ENCODE assay signal across 37 mouse cellular contexts in the genomic region with DNA sequence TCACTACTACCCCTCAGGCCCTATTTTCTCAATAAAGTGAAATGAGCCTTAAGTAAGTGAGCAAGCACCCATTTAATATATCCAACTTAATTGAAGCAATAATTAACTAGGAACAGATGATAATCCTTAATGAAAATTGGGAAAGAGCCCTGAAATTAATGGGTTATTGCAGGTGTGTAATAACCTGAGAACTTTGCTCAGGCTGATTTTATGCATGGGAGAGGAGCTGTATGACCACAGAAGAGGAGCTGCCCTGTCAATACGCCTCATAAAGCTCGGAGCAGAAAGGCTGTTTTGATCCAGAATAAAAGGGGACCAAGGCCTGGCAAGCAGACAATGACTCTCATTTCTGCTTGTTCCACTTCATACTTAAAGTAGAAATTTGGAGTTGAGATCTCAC. TPM values are rescaled to one million over a fixed set of nuclear protein-coding genes. Genes with fewer than 3 reads are reported as not detected.
"Had no signal": no experiment of that assay in that cellular context is flagged by ENCODE, and none has a peak within 500 bp of the region (broad histone marks: within the 10 kb centered on the region; RNA-seq: fewer than 3 reads in every experiment).

A gene (plus strand): TSS at position 301 of the 400 bp plus-strand sequence.

- DNase-seq: left cerebral cortex, postnatal 4 days; liver; liver, embryonic 13.5 days; liver, postnatal 0 days; lung, adult 18-20 months; lung, adult 2 months; lung, embryonic 14.5 days; lung, postnatal 10 days; lung, postnatal 14 days; lung, postnatal 36 days; lung, postnatal 4 days; midbrain, embryonic 14.5 days had no signal

- H3K27me3 ChIP-seq: limb, embryonic 12.5 days; limb, embryonic 13.5 days; limb, embryonic 15.5 days; liver, embryonic 12.5 days; liver, embryonic 13.5 days; liver, embryonic 15.5 days; lung, embryonic 15.5 days; midbrain, embryonic 12.5 days; midbrain, embryonic 13.5 days; midbrain, embryonic 15.5 days; neural tube, embryonic 12.5 days had no signal

- H3K4me1 ChIP-seq: limb, embryonic 10.5 days; limb, embryonic 12.5 days; limb, embryonic 13.5 days; limb, embryonic 15.5 days; liver, embryonic 12.5 days; liver, embryonic 13.5 days; liver, embryonic 15.5 days; lung, embryonic 15.5 days; megakaryocyte, embryonic 14.5 days; midbrain, embryonic 10.5 days; midbrain, embryonic 12.5 days; midbrain, embryonic 13.5 days; midbrain, embryonic 15.5 days; neural tube, embryonic 12.5 days had no signal

- H3K4me3 ChIP-seq: limb, embryonic 10.5 days; limb, embryonic 12.5 days; limb, embryonic 13.5 days; limb, embryonic 15.5 days; liver, embryonic 12.5 days; liver, embryonic 13.5 days; liver, embryonic 15.5 days; lung, embryonic 15.5 days; megakaryocyte, embryonic 14.5 days; midbrain, embryonic 10.5 days; midbrain, embryonic 12.5 days; midbrain, embryonic 13.5 days; midbrain, embryonic 15.5 days; myocyte; neural tube, embryonic 12.5 days had no signal

- H3K27ac ChIP-seq: limb, embryonic 10.5 days; limb, embryonic 12.5 days; limb, embryonic 13.5 days; limb, embryonic 15.5 days; liver, embryonic 12.5 days; liver, embryonic 13.5 days; liver, embryonic 14.5 days; liver, embryonic 15.5 days; lung, embryonic 15.5 days; macrophage; midbrain, embryonic 10.5 days; midbrain, embryonic 12.5 days; midbrain, embryonic 13.5 days; midbrain, embryonic 15.5 days; neural tube, embryonic 12.5 days had no signal

- H3K36me3 ChIP-seq: limb, embryonic 10.5 days; limb, embryonic 12.5 days; limb, embryonic 13.5 days; limb, embryonic 15.5 days; liver, embryonic 12.5 days; liver, embryonic 13.5 days; liver, embryonic 15.5 days; lung, embryonic 15.5 days; midbrain, embryonic 10.5 days; midbrain, embryonic 12.5 days; midbrain, embryonic 13.5 days; midbrain, embryonic 15.5 days; neural tube, embryonic 12.5 days had no signal

- H3K9me3 ChIP-seq: limb, embryonic 10.5 days; limb, embryonic 12.5 days; limb, embryonic 13.5 days; limb, embryonic 15.5 days; liver, embryonic 12.5 days; liver, embryonic 13.5 days; liver, embryonic 15.5 days; lung, embryonic 15.5 days; megakaryocyte, embryonic 14.5 days; midbrain, embryonic 10.5 days; midbrain, embryonic 12.5 days; midbrain, embryonic 13.5 days; midbrain, embryonic 15.5 days; neural tube, embryonic 12.5 days had no signal

RNA-seq across cellular contexts. Expression of the gene that starts here (rescaled TPM):
- polyA plus RNA-seq: limb, embryonic 11.5 days; limb, embryonic 12.5 days; limb, embryonic 13.5 days; limb, embryonic 14.5 days; limb, embryonic 15.5 days; liver, adult 2 months; liver, embryonic 11.5 days; liver, embryonic 12.5 days; liver, embryonic 13.5 days; liver, embryonic 14.5 days; liver, embryonic 15.5 days; liver, embryonic 16.5 days; liver, postnatal 0 days; lung, adult 2 months; lung, embryonic 14.5 days; lung, embryonic 15.5 days; lung, embryonic 16.5 days; lung, postnatal 0 days; macrophage; midbrain, embryonic 10.5 days; midbrain, embryonic 12.5 days; midbrain, embryonic 13.5 days; midbrain, embryonic 14.5 days; midbrain, embryonic 15.5 days; midbrain, embryonic 16.5 days; midbrain, postnatal 0 days; myocyte had no signal
